Mouse (Mus musculus): ENCODE measurements at regions not wholly inside any gene's neighbourhood (a gene's known extent, or its start where the extent isn't known, plus 50 kb on each side); places are given as distances from the start of the nearest gene placed in this dataset.

GRCm38 (mm10) chr3:23001071-23001470 lies 924.6 kb downstream of the Tbl1xr1 start:
- in situ Hi-C loops (cut with MboI, MseI): no loop called here

GRCm38 (mm10) chr3:23032064-23032463 lies 955.6 kb downstream of the Tbl1xr1 start:
- in situ Hi-C loops (cut with MboI, MseI): no loop called here

- in situ Hi-C loops (cut with MboI, MseI): no loop called here
Measured at GRCm38 (mm10) chr3:23063180-23063965, 986.9 kb downstream of the Tbl1xr1 start.

DNA sequence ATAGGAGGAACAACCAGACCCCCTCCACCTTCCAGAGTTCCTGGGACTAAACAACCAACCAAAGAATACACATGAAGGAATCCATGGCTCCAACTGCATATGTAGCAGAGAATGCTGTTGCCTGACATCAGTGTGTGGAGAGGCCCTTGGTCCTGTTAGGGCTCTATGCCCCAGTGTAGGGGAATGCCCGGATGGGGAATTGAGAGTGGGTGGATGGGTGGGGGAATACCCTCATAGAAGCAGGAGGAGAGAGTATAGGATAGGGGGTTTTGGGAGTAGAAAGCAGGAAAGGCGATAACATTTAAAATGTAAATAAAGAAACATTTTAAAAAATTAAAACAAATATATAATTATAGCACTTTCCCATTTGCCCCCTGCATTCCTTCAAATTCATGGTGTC lies 995.0 kb downstream of the Tbl1xr1 start:
- in situ Hi-C loops (cut with MboI, MseI): no loop called here

Data from T-helper 17 cell (primary cell).